Mouse (Mus musculus) spleen, postnatal 36 days (tissue): Measurements from ENCODE around the gene Gm5934.
"Not testable (repeated sequence)": the region's sequence is repeated elsewhere in the genome, so short reads cannot be mapped to it uniquely, and the experiment has no call there.

Experiments used
- DNase-seq, 2 experiments: peaks; one replicate each; pipeline ENCODE4 v3.0.0; 2022; ENCODE audit warnings: low spot score in 2 of 2, mixed read lengths in 1 of 2

Gm5934 gene

GRCm38 (mm10) chrX:24500660-24501059, at the start of gene Gm5934:
Gene Gm5934, minus strand, starts transcription at chrX:24500760.
- not testable (repeated sequence) for DNase-seq
